ENCODE assay signal across 16 mouse cellular contexts in genomic region chr2:5940936-5941335, GRCm38 (mm10).
"Had no signal": no experiment of that assay in that cellular context is flagged by ENCODE, and none has a peak within 500 bp of the region (broad histone marks: within the 10 kb centered on the region; RNA-seq: fewer than 3 reads in every experiment).

No protein-coding gene starts in this region.

- ATAC-seq: intestine, postnatal 0 days had no signal

- H3K9ac ChIP-seq: liver, embryonic 14.5 days had no signal

- H3K4me2 ChIP-seq: midbrain, embryonic 11.5 days had no signal

- H3K4me3 ChIP-seq: layer of hippocampus, adult 2 months had no signal

- H3K27ac ChIP-seq: kidney, postnatal 0 days; layer of hippocampus, adult 2 months; liver, embryonic 14.5 days; stomach, postnatal 0 days had no signal

- DNase-seq: kidney, postnatal 25 days; layer of hippocampus, adult 9-11 months; lung, adult 2 months; lung, postnatal 14 days; lung, postnatal 4 days; midbrain, embryonic 14.5 days; right cerebral cortex, postnatal 4 days; thymus, adult 2 months; thymus, postnatal 14 days; thymus, postnatal 4 days had no signal
